Mouse (Mus musculus) megakaryocyte, embryonic 14.5 days (primary cell): Measurements from ENCODE around the gene Keap1. TPM values are rescaled to one million over a fixed set of nuclear protein-coding genes. Genes with fewer than 3 reads are reported as not detected.
"Not testable (repeated sequence)": the region's sequence is repeated elsewhere in the genome, so short reads cannot be mapped to it uniquely, and the experiment has no call there.

ENCODE experiments used
- H3K27me3 ChIP-seq: replicated peaks from 2 replicates; pipeline ENCODE3; 2012; ENCODE audit warnings: inconsistent platforms
- H3K36me3 ChIP-seq: replicated peaks from 2 replicates; pipeline ENCODE3; 2012; ENCODE audit warnings: low read length, inconsistent platforms, mixed read lengths
- H3K4me1 ChIP-seq: 2 replicates; pipeline ENCODE4 v1.6.1; 2012; ENCODE audit warnings: inconsistent platforms
- H3K4me3 ChIP-seq: replicated peaks from 2 replicates; pipeline ENCODE3; 2012; ENCODE audit warnings: moderate library complexity, mild to moderate bottlenecking, inconsistent platforms
- H3K9me3 ChIP-seq: 2 replicates; pipeline ENCODE4 v1.6.1; 2012; ENCODE audit warnings: inconsistent platforms
- FLI1 ChIP-seq: IDR thresholded peaks from 2 replicates; pipeline ENCODE4 v1.6.1; 2012; ENCODE audit warnings: low read length, inconsistent platforms, mixed read lengths
- GATA1 ChIP-seq: IDR thresholded peaks from 3 replicates; pipeline ENCODE4 v1.6.1; 2012; ENCODE audit warnings: mixed read lengths, low read length, inconsistent platforms, borderline replicate concordance
- polyA plus RNA-seq: library from polyadenylated mRNA; stranded (reverse); fragments of >175 nt; gene quantifications from 2 replicates; pipeline ENCODE4 v1.2.3, GENCODE M21; 2012; ENCODE audit warnings: low replicate concordance; ENCODE audit not compliant: insufficient read depth

Gene Keap1
- polyA plus RNA-seq, 1 experiment: 47.4 TPM

DNA sequence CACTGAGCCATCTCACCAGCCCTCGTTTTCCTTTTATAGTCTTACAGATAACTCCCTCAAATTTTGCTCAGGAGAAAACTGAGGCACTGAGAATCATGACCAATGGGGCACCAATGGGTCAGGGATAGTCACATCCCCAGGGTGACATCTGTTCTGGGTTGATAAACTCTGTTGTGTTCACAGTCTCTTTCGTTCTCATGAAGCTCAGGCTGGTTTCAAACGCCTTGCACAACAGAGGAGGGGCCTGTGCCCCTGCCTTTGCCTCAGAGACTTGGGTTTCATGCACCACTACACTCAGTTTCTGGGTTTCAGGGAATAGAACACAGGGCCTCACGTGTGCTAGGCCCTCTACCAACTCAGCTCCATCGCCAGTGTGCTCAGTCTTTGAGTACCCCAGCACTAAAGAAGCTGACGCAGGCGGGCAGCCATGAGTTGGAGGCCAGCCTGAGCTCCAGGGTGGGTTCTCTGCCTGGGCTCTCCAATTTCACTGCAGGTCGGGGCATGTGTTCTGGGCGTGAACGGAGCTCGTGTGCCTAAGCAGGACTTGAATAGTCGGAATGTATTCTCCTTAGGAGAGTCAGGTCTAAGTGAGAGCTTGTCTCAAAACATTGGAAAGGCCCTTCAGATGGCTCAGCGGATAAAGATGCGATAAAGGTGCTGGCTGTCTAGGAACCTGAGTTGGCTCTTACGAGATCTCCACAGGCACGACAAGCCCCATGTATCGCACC, 25.3 kb upstream of the Keap1 start:
- Histone ChIP-seq H3K27me3 (no peaks in the 10 kb centered on the region), H3K9me3 (no peaks in the 10 kb centered on the region), H3K4me1 (peaks cover 66% of the 10 kb centered on the region), H3K4me3 (peak overlapping the region; percentile 98), H3K36me3 (peaks cover 30% of the 10 kb centered on the region)
- no peak for TF ChIP-seq GATA1
- no peak for TF ChIP-seq FLI1

DNA sequence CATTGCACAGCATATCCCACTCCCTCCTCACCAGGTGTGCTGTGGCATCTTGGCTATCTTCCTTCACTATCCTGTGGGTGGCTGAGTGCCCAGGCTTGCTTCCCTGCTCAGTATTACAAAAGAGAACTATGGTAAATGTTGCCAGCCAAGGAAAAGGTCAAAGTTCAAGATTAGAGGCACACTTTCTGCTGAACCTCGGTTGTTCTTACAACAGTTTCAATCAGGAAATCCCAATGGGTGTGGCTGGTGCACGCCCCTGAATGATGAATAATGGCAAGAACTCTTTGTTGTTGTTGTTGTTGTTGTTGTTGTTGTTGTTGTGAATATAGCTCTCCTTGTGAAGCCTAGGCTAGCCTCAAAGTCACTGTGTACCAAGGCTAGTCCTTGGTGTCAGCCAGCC, 22.7 kb upstream of the Keap1 start:
- Histone ChIP-seq H3K36me3 (peaks cover 5% of the 10 kb centered on the region), H3K9me3 (no peaks in the 10 kb centered on the region), H3K4me3 (peak overlapping the region; percentile 34), H3K4me1 (peaks cover 56% of the 10 kb centered on the region), H3K27me3 (peaks cover 3% of the 10 kb centered on the region)
- TF ChIP-seq FLI1 (no peak), GATA1 (no peak)

DNA sequence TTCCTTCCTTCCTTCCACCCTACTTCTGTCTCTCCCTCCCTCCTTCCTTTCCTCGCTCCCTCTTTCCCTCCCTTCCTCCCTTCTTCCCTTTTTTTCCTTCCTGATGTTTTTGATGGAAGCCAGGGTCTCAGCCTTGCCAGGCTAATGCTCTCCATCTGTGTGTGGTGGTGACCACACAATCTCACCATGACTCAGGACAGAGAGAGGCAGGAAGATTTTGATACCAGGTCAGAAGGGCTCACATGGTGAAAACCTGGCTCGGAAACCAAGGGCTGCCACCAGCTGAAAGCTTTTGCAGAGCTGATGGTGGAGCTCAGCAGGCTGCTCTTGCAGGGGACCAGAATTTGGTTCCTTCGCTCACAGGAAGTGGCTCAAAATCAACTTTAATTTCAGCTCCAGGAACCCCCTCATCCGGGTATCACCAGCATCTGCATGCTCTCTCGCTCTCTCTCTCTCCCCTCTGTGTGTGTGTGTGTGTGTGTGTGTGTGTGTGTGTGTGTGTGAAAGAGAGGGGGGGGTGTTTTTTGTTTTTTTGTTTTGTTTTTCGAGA, 21.4 kb upstream of the Keap1 start:
- Histone ChIP-seq H3K4me3 (no peak overlapping the region), H3K9me3 (no peaks in the 10 kb centered on the region), H3K27me3 (peaks cover 3% of the 10 kb centered on the region), H3K4me1 (peaks cover 43% of the 10 kb centered on the region), H3K36me3 (no peaks in the 10 kb centered on the region)
- no peak for TF ChIP-seq GATA1
- no peak for TF ChIP-seq FLI1

DNA sequence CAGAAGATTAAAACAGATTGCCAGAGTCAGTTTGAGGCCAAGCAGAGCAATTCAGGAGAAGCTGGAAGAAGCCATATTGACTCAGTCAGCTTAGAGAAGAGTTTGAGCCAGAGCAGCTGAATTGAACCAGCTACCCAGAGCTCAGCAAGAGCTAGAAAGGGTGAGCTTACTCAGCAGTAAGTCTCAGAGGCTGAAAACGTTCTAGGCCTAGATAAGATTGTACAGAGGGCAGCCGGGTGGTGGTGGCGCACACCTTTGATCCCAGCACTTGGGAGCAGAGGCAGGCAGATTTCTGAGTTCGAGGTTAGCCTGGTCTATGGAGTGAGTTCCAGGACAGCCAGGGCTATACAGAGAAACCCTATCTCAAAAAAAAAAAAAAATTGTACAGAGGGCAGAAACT, 17.2 kb upstream of the Keap1 start:
- not testable (repeated sequence) for H3K36me3 ChIP-seq, H3K9me3 ChIP-seq, H3K4me3 ChIP-seq
- Histone ChIP-seq H3K4me1 (peaks cover 25% of the 10 kb centered on the region), H3K27me3 (peaks cover 30% of the 10 kb centered on the region)

DNA sequence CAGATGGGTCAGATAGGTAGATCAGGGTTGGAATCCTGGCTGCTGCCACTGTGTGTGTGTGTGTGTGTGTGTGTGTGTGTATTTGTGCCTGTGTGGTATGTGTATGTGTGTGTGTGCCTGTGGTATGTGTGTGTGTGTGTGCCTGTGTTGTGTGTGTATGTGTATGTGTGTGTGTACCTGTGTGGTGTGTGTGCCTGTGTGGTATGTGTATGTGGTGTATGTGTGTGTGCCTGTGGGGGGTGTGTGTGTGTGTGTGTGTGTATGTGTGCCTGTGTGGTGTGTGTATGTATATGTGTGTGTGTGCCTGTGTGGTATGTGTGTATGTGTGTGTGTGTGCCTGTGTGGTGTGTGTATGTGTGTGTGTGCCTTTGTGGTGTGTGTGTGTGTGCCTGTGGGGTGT, 15.5 kb upstream of the Keap1 start:
- Histone ChIP-seq H3K4me1 (peaks cover 22% of the 10 kb centered on the region), H3K27me3 (peaks cover 45% of the 10 kb centered on the region), H3K9me3 (no peaks in the 10 kb centered on the region), H3K4me3 (no peak overlapping the region), H3K36me3 (no peaks in the 10 kb centered on the region)
- TF ChIP-seq FLI1 (no peak), GATA1 (no peak)

DNA sequence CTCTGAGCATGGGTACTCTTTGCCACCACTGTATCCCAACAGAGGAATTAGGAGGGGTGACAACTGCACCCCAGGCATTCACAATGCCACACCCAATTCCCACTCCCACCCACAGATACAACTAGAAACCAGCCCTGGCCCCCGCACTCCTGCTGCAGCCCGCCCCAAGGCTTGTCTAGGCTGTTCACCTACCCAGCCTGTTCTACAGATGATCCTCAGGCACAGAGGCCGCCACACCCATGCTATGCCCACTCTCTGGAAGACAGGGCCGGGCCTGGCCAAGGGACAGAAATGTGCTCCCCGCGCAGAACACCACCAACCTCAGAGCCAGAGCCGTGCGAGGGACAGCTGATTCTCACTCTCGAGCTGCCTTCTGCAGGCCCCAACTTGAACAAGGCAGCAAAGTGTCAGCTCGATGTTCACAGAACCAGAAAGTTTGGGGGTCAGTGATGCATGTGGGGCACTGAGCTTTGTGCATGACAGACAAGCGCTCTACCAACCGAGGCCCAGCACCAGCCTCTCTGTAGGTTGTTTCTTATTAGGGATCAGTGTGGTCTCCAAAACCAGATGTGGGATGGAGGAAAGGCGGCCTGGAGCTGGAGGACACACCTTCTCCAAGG, 12.1 kb upstream of the Keap1 start:
- no peaks in the 10 kb centered on the region for H3K9me3 ChIP-seq
- H3K27me3 ChIP-seq: peaks cover 71% of the 10 kb centered on the region
- H3K4me3 ChIP-seq: no peak overlapping the region
- TF ChIP-seq GATA1 (no peak), FLI1 (no peak)
- peaks cover 24% of the 10 kb centered on the region for H3K4me1 ChIP-seq
- H3K36me3 ChIP-seq: no peaks in the 10 kb centered on the region

DNA sequence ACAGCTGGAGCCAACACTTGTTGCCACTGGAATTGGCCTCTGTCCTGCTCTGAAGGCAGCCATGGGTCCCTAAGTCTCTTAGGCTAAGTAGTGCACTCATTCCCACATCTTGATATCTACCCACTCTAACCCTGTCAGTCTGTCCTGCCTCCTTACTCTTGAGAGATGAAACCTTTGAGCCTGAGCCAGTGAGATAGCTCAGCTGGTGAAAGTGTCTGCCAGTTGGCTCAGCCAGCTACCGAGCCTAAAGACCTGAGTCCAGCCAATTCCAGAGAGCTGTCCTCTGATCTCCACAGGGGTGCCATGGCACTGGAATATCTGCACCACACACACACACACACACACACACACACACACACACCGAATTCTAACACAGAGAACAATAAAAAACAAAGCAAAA, 11.3 kb upstream of the Keap1 start:
- TF ChIP-seq GATA1 (no peak), FLI1 (no peak)
- no peaks in the 10 kb centered on the region for H3K9me3 ChIP-seq
- H3K27me3 ChIP-seq: peaks cover 76% of the 10 kb centered on the region
- H3K4me3 ChIP-seq: no peak overlapping the region
- no peaks in the 10 kb centered on the region for H3K36me3 ChIP-seq
- peaks cover 24% of the 10 kb centered on the region for H3K4me1 ChIP-seq

DNA sequence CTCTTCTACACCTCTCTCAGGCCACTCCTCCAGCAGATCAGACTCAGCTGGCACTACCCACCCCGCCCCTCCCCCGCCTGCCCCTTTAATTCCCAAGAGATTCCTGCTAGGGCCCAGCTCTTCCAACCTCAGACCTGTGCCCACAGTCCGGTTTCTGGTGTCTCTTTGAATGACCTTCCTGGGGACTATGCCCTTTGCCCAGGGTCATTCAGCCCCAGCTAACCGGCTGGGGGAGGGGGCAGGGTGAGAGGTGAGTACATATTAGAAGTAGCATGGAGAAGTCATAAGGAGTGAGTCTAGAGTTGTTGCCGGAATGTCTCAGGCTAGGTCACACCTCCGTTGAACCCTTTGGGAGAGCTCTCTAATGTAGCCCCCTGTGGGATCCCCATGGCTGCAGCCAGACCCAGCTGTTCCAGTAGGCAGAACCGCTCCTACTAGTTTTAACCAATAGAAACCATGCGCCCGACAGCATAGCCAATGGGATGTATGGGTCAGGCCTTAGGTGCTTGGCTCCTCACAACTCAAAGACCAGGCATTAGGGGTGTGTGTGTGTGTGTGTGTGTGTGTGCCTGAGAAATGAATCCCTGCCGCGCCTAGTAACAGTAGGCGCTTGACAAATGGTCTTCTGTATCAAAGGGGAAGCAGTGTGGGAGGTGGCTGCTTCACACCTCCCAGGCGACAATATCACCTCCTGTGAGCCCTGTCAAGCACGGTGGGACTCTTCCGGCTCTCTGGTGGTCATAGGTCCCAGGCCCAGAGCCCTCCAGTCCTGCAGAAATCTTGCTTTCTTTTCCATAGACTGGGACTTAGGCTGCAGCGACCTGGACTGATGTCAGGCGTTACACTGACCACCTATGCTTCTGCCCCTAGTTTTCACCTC, 10.7 kb upstream of the Keap1 start:
- no peaks in the 10 kb centered on the region for H3K36me3 ChIP-seq
- TF ChIP-seq GATA1 (no peak), FLI1 (no peak)
- H3K27me3 ChIP-seq: peaks cover 83% of the 10 kb centered on the region
- H3K4me3 ChIP-seq: no peak overlapping the region
- H3K9me3 ChIP-seq: no peaks in the 10 kb centered on the region
- peaks cover 29% of the 10 kb centered on the region for H3K4me1 ChIP-seq

DNA sequence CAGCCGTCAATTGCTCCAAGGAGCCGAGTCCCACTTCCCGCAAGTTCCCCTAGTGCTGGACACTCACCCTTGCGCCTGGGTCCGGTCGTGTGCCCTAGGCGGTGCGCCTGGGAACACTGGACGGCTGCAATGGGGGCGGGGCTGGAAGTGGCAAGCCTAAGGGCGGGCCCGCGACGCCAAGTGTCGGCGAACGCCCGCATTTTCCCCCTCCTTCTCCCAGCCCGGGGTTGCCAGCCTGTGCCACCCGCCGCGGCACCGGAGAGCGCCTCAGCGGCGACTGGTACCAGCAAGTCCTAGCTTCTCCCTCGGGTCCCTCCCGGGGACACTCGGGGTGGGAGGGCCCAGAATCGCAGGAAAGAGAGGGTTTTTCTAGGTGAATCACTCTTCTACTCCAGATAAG, 9.2 kb upstream of the Keap1 start, which contains the start of gene S1pr5:
TSS of gene S1pr5 (minus strand) at position 118 of the 400 bp plus-strand sequence.
- peak within 1 kb of the TSS; percentile 83 for H3K4me3 ChIP-seq
- peaks cover 6% of the 10 kb centered on the region; the same call in 1 of the 2 replicates for H3K9me3 ChIP-seq
- no peaks in the 10 kb centered on the region for H3K36me3 ChIP-seq
- H3K4me1 ChIP-seq: peaks cover 43% of the 10 kb centered on the region
- no peak for TF ChIP-seq GATA1
- no peak for TF ChIP-seq FLI1
- H3K27me3 ChIP-seq: peaks cover 92% of the 10 kb centered on the region

DNA sequence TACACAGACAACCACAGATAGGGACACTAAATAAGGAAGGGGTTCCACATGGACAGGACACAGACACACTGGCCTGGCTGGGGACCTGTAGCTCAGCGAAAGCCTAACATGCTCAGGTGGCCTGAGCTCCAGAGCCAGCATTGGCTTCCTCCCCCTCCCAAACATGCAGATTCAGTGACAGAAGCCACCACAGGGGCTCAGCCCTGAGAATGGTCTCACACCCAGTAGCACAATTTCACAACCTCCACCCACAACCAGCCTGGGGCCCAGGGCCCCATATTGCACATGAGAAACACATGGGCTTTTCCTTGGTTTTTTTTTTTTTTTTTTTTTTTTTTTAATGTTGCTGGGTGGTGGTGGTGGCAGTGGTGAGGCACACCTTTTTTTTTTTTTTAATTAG, 7.2 kb upstream of the Keap1 start:
- H3K27me3 ChIP-seq: peaks cover 86% of the 10 kb centered on the region
- no peaks in the 10 kb centered on the region for H3K36me3 ChIP-seq
- no peak overlapping the region for H3K4me3 ChIP-seq
- H3K4me1 ChIP-seq: peaks cover 50% of the 10 kb centered on the region
- H3K9me3 ChIP-seq: peaks cover 12% of the 10 kb centered on the region; the same call in 1 of the 2 replicates
- no peak for TF ChIP-seq GATA1
- TF ChIP-seq FLI1: no peak
